Mouse (Mus musculus) kidney, adult 2 months (tissue): ENCODE measurements around the gene Akap6.

Experiments
- CTCF ChIP-seq: fragments of 200-500 bp; conservative IDR thresholded peaks from 2 replicates; pipeline ENCODE4 v1.5.1; 2011; ENCODE audit warnings: low read depth, mild to moderate bottlenecking, control low read depth, low read length, moderate library complexity, mixed read lengths; ENCODE audit not compliant: insufficient read depth, insufficient read length
- POLR2A ChIP-seq: fragments of 200-500 bp; IDR thresholded peaks from one replicate; pipeline ENCODE4 v1.6.1; 2011; ENCODE audit warnings: low read depth, low read length, control low read depth

GRCm38 (mm10) chr12:52764046-52764445, 64.9 kb downstream of the Akap6 start:
- TF ChIP-seq CTCF, result no peak
- TF ChIP-seq POLR2A, result no peak
